Mouse (Mus musculus): ENCODE measurements around the gene Krt33b.

GRCm38 (mm10) chr11:99982731-99983130 is 46.9 kb downstream of the Krt33b start:
- TF ChIP-seq CTCF (conservative IDR thresholded peaks at IDR 0.05; ENCODE audit: low read length) (no peak), NANOG (IDR thresholded peaks at IDR 0.05; ENCODE audit: borderline replicate concordance, low read length) (no peak), POU5F1 (IDR thresholded peaks at IDR 0.05; ENCODE audit: borderline replicate concordance, low read length) (no peak)
